Mouse (Mus musculus) liver, adult 2 months (tissue): ENCODE measurements around the gene Erlin1. TPM values are rescaled to one million over a fixed set of nuclear protein-coding genes. Genes with fewer than 3 reads are reported as not detected.
A peak's percentile ranks its signal among the peaks of the same experiment; 100 is the strongest.

Experiments used
- DNase-seq: peaks from one replicate; pipeline ENCODE4 v3.0.0-alpha.2; 2011; ENCODE audit warnings: low read depth, low spot score; ENCODE audit errors: extremely low read depth
- H3K27ac ChIP-seq: fragments of 200-500 bp; replicated peaks from 2 replicates; pipeline ENCODE4 v1.5.1; 2012; ENCODE audit warnings: low read depth, mild to moderate bottlenecking, control low read depth, inconsistent platforms, low read length; ENCODE audit not compliant: insufficient read depth
- H3K27me3 ChIP-seq: fragments of 200-500 bp; 2 replicates; pipeline ENCODE4 v1.6.1; 2012; ENCODE audit warnings: mild to moderate bottlenecking, moderate library complexity, low read length, inconsistent platforms; ENCODE audit not compliant: control insufficient read depth, insufficient read depth
- H3K36me3 ChIP-seq: fragments of 200-500 bp; 2 replicates; pipeline ENCODE4 v1.6.1; 2012; ENCODE audit warnings: low read length, inconsistent platforms; ENCODE audit not compliant: control insufficient read depth, insufficient read depth
- H3K4me1 ChIP-seq: fragments of 200-500 bp; 2 replicates; pipeline ENCODE4 v1.6.1; 2011; ENCODE audit warnings: low read length; ENCODE audit not compliant: control insufficient read depth, insufficient read depth
- H3K4me3 ChIP-seq: fragments of 200-500 bp; 2 replicates; pipeline ENCODE4 v1.5.1; 2011; ENCODE audit warnings: low read depth, mild to moderate bottlenecking, control low read depth, low read length, moderate library complexity; ENCODE audit not compliant: insufficient read depth
- H3K79me2 ChIP-seq: fragments of 200-500 bp; 2 replicates; pipeline ENCODE4 v1.6.1; 2012; ENCODE audit warnings: inconsistent platforms, mild to moderate bottlenecking, low read length, moderate library complexity; ENCODE audit not compliant: control insufficient read depth, insufficient read depth
- H3K9ac ChIP-seq: fragments of 200-500 bp; 2 replicates; pipeline ENCODE4 v1.6.1; 2012; ENCODE audit warnings: low read depth, mild to moderate bottlenecking, control low read depth, inconsistent platforms, low read length
- CTCF ChIP-seq: fragments of 200-500 bp; IDR thresholded peaks from 2 replicates; pipeline ENCODE4 v1.5.1; 2011; ENCODE audit warnings: low read depth, low read length, control low read depth
- POLR2A ChIP-seq: fragments of 200-500 bp; IDR thresholded peaks from 2 replicates; pipeline ENCODE4 v1.6.1; 2011; ENCODE audit warnings: low read length, control low read depth; ENCODE audit not compliant: insufficient read depth; ENCODE audit errors: extremely low read depth
- WGBS: fragments of 180-500 bp; shearing (Covaris S2); methylation state at CpG from one replicate; pipeline ENCODE4 v1.1.7; 2018; 5-methylcytosine and 5-hydroxymethylcytosine counted together
- polyA plus RNA-seq: library from polyadenylated mRNA; depleted of rRNA; stranded (reverse); fragments of >200 nt; gene quantifications from 2 replicates; pipeline ENCODE4 v1.2.3, GENCODE M21; 2012
- total RNA-seq: library from RNA; depleted of rRNA; stranded (reverse); fragments of >200 nt; gene quantifications from 2 replicates; pipeline ENCODE4 v1.2.3, GENCODE M21; 2014

Erlin1 gene
- total and polyA plus RNA-seq, 2 experiments, result 19.0 to 27.8 TPM

- no peaks in the 10 kb centered on the region for H3K79me2 ChIP-seq
- no peaks in the 10 kb centered on the region for H3K27me3 ChIP-seq
- H3K36me3 ChIP-seq, result peaks cover 43% of the 10 kb centered on the region
- WGBS, result 95% methylated on average over 5 of the region's 5 CpGs
- no peak overlapping the region for H3K4me3 ChIP-seq
- TF ChIP-seq POLR2A, result no peak
- TF ChIP-seq CTCF, result no peak
- DNase-seq, result no peak
- H3K9ac ChIP-seq, result no peak overlapping the region
- H3K27ac ChIP-seq, result no peak overlapping the region
- peaks cover 5% of the 10 kb centered on the region; the same call in 1 of the 2 replicates for H3K4me1 ChIP-seq
These were observed 36.2 kb downstream of the Erlin1 start for GRCm38 (mm10) chr19:44033396-44033795.

DNA sequence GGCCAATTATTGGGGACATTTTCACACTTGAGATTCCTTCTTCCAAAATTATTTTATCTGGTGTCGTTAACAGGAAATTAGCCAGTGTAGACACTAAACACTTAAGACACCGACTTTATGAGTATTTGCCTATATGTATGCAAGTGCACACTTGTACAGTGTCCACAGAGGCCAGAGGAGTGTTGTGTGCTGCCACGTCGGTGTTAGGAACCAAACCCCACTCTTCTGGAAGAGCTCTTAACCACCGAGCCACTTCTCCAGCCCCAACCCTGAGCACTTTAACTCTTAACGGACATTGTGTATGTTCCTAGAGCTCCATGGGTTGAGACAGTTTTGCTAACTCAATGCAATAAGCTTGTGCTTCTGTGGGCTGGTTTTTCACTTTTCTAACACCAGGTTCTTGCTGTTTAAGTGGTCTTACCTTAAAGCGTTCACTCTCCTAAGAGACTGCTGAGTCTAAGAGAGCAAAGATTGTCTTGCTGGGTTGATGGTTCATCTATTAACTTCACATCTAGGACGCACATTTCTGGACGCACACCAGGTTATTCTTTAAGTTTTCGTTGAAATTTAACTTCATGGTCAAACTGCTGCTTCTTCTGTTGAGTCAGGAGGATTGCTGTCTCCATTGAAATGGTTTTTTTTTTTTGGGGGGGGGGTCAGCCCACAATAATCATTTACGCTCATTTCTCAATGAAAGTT is 37.4 kb downstream of the Erlin1 start:
- Histone ChIP-seq H3K27me3 (no peaks in the 10 kb centered on the region), H3K4me3 (no peak overlapping the region), H3K27ac (no peak overlapping the region), H3K36me3 (peaks cover 32% of the 10 kb centered on the region), H3K9ac (no peak overlapping the region), H3K79me2 (no peaks in the 10 kb centered on the region; the same call in 1 of the 2 replicates), H3K4me1 (peaks cover 5% of the 10 kb centered on the region; the same call in 1 of the 2 replicates)
- WGBS, result 80% methylated on average over 11 of the region's 11 CpGs
- DNase-seq, result no peak
- TF ChIP-seq POLR2A (no peak), CTCF (no peak)

DNA sequence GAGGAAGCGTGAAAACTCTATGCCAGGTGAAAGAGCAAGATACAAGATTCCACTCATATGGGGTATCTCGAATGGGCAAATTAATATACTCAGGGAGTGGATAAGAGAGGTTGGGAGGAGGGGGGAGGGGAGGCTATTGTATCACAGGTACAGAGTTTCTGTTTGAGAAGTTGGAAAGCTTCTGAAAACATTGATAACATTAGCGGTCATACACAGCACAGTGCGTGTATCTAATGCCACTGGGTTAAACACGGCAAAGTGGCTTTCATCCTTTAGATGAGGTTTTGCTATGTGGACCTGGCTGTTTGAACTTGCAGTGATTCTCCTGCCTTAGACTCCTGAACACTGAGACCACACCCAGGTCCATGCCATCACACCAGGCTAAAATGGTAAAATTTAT is 39.6 kb downstream of the Erlin1 start:
- no peak for TF ChIP-seq POLR2A
- TF ChIP-seq CTCF, result no peak
- WGBS, result 35% methylated on average over 5 of the region's 5 CpGs
- no peak overlapping the region for H3K4me3 ChIP-seq
- H3K27me3 ChIP-seq, result no peaks in the 10 kb centered on the region
- no peak overlapping the region for H3K9ac ChIP-seq
- H3K4me1 ChIP-seq, result peaks cover 15% of the 10 kb centered on the region
- H3K27ac ChIP-seq, result 0 out of 2 replicates have a peak overlapping the region, but pooled peaks have one; percentile 34
- DNase-seq, result peak; percentile 73
- peaks cover 13% of the 10 kb centered on the region for H3K36me3 ChIP-seq
- peaks cover 2% of the 10 kb centered on the region; the same call in 1 of the 2 replicates for H3K79me2 ChIP-seq

GRCm38 (mm10) chr19:44028972-44029371 is 40.6 kb downstream of the Erlin1 start, which contains the start of gene Cyp2c23:
Gene Cyp2c23 (minus strand): TSS chr19:44029208.
- no peaks in the 10 kb centered on the region for H3K27me3 ChIP-seq
- H3K36me3 ChIP-seq, result peaks cover 9% of the 10 kb centered on the region
- WGBS, result 28% methylated on average over 8 of the region's 8 CpGs
- H3K4me1 ChIP-seq, result peaks cover 20% of the 10 kb centered on the region
- peak; percentile 81 for DNase-seq
- H3K9ac ChIP-seq, result peak within 1 kb of the TSS; percentile 68
- H3K4me3 ChIP-seq, result peak within 1 kb of the TSS; percentile 47
- TF ChIP-seq CTCF (no peak), POLR2A (peak; percentile 60; the same call in 1 of the 2 replicates)
- H3K79me2 ChIP-seq, result peaks cover 2% of the 10 kb centered on the region; the same call in 1 of the 2 replicates
- peak within 1 kb of the TSS; percentile 71 for H3K27ac ChIP-seq

DNA sequence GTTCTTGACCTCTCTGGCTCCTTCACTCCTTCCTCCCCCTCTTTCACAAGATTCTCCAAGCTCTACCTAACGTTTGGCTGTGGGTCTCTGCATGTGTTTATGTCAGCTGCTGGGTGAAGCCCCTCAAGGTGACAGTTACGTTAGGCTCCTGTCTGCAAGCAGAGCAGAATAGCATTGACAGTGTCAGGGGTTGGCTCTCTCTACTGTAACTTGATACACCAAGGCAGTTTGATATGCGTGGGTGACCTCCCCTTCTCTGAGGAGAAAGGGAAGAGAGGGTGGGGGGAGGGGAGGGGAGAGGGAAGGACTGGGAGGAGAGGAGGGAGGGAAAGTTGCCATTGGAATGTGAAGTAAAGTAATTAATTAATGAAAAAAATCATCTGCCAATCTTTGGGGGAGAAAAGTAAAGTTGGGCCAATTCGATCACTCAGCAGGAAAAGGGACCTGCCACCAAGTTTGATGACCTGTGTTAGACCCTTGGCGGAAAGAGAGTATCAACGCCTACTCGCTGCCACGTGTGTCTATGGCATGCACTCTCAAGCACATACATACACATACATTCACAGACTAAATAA is 42.5 kb downstream of the Erlin1 start:
- Histone ChIP-seq H3K27ac (peak overlapping the region; percentile 55), H3K36me3 (no peaks in the 10 kb centered on the region), H3K27me3 (no peaks in the 10 kb centered on the region), H3K9ac (0 out of 2 replicates have a peak overlapping the region, but pooled peaks have one; percentile 26), H3K4me3 (peak overlapping the region; percentile 35; the same call in 1 of the 2 replicates), H3K4me1 (peaks cover 25% of the 10 kb centered on the region), H3K79me2 (peaks cover 9% of the 10 kb centered on the region; the same call in 1 of the 2 replicates)
- TF ChIP-seq CTCF (no peak), POLR2A (no peak)
- DNase-seq, result peak; percentile 92
- 17% methylated on average over 8 of the region's 8 CpGs for WGBS
